Mouse (Mus musculus): ENCODE results near the gene Vmn2r34. TPM values are rescaled to one million over a fixed set of nuclear protein-coding genes. Genes with fewer than 3 reads are reported as not detected.
"Not testable (repeated sequence)": the region's sequence is repeated elsewhere in the genome, so short reads cannot be mapped to it uniquely, and the experiment has no call there.

Gene Vmn2r34
- polyA plus RNA-seq (2014; fragmentation: Nextera tagmentation; extraction: Ambion mirVana): not detected in 2 replicates

- not testable (repeated sequence) for H3K9me3 ChIP-seq (ENCODE audit: control insufficient read depth, low read length); H3K4me1 ChIP-seq (ENCODE audit: control insufficient read depth, insufficient read depth, low read length); H3K36me3 ChIP-seq (ENCODE audit: control insufficient read depth, insufficient read depth, low read length); H3K4me2 ChIP-seq (replicated peaks; ENCODE audit: low read depth, low read length); H3K9ac ChIP-seq (ENCODE audit: low read depth, low read length); ATAC-seq (ENCODE audit: low FRiP score, low TSS enrichment); H3K4me3 ChIP-seq (ENCODE audit: low read length); H3K27me3 ChIP-seq (ENCODE audit: control insufficient read depth, insufficient read depth, low read length); H3K27ac ChIP-seq (ENCODE audit: low read depth, low read length)
- no CpG with 5 or more reads among the region's 2 CpGs for WGBS
These were observed at the start of gene Vmn2r34 for GRCm38 (mm10) chr7:7689413-7689812. Vmn2r34 (minus strand) TSS chr7:7689513.

DNA sequence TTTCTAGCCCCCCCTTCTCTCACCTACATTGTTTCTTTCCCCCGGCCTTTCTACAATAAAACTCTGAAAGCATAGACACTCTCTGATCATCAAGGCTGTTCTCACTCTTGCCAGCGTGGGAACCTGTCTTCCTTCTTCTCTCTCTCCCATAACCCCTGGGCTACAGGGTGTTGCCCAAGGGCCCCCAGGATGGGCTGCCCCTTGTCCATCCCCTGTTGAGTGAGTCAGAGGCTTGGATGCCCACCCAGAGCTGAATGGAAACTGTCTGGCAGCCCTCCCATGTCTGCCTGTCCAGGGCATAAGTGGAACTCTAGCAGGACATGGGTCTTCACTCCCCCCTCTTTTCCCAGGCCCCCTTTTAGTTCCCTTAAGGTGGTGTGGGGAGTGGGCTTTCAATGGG lies 15.3 kb downstream of the Vmn2r34 start:
- whole genome bisulfite sequencing: 89% methylated on average over 2 of the region's 2 CpGs
- not testable (repeated sequence) for H3K4me3 ChIP-seq (ENCODE audit: low read length); H3K4me2 ChIP-seq (replicated peaks; ENCODE audit: low read depth, low read length); H3K9me3 ChIP-seq (ENCODE audit: control insufficient read depth, low read length); H3K9ac ChIP-seq (ENCODE audit: low read depth, low read length); H3K4me1 ChIP-seq (ENCODE audit: control insufficient read depth, insufficient read depth, low read length); H3K27ac ChIP-seq (ENCODE audit: low read depth, low read length); H3K36me3 ChIP-seq (ENCODE audit: control insufficient read depth, insufficient read depth, low read length); H3K27me3 ChIP-seq (ENCODE audit: control insufficient read depth, insufficient read depth, low read length); ATAC-seq (ENCODE audit: low FRiP score, low TSS enrichment)

Other genes starting within 250 kb of the Vmn2r34 start
- not detected in 2 replicates for gene Vmn2r32, start 209.5 kb downstream of the Vmn2r34 start, polyA plus RNA-seq (2014; fragmentation: Nextera tagmentation; extraction: Ambion mirVana)
- gene Vmn2r33, start 122.7 kb downstream of the Vmn2r34 start, polyA plus RNA-seq (2014; fragmentation: Nextera tagmentation; extraction: Ambion mirVana): 0.09 TPM in 1 of 2 replicates, not detected in the other
- gene Vmn2r35, start 130.4 kb upstream of the Vmn2r34 start, polyA plus RNA-seq (2014; fragmentation: Nextera tagmentation; extraction: Ambion mirVana): not detected in 2 replicates
- not detected in 2 replicates for gene Vmn2r36, start 213.0 kb upstream of the Vmn2r34 start, polyA plus RNA-seq (2014; fragmentation: Nextera tagmentation; extraction: Ambion mirVana)